Mouse (Mus musculus) heart, adult 8-10 months (tissue): Measurements from ENCODE around the gene Cpsf4l. TPM values are rescaled to one million over a fixed set of nuclear protein-coding genes. Genes with fewer than 3 reads are reported as not detected.

Experiments
- DNase-seq: peaks from one replicate; pipeline ENCODE4 v3.0.0; 2022; ENCODE audit warnings: low spot score
- total RNA-seq, 4 experiments: library from RNA; stranded (reverse); gene quantifications; 2 replicates each; pipeline ENCODE4 v1.2.4; 2022

Gene Cpsf4l
- total RNA-seq, 4 experiments from 2014 or later: not detected

DNA sequence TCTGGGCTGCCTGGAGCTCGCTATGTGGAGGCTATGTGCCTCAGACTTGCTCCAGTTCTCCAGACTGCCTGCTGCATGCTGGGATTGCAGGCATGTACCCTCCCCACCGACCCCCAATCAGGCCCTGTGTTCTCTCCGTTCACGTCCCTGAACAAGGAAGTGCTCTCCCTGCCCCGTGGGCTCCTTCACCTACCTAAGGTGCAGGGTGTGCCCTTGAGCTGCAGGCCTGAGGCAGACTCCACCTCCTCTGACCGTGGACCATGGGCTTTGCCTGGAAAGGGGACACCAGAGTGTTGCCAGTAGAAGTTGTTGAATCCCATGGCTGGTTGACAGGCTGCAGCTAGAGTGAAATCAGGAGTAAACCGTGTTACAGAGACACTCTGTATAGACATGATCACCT is 10.2 kb downstream of the Cpsf4l start:
- DNase-seq: no peak

- peak; percentile 34 for DNase-seq
Observed at GRCm38 (mm10) chr11:113698013-113698545, 11.7 kb downstream of the Cpsf4l start.

DNA sequence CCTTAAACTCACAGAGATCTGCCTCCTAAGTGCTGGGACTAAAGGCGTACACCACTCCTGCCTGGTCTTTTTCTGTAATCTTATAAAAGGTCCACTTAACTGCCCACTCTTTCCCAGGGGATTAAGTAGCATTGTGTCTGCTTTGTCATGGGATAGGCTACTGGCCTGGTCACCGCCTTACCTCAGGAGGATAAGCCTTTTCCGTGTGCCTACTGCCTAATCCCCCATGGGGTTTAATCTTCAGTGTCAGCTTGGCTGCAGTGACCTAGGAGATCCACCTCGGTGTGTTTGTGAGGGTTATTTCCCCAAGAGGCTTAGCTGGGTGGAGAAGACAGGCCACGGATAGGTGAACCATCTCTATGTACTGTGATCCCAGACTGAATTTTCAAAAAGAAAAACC is 12.2 kb downstream of the Cpsf4l start:
- no peak for DNase-seq

DNA sequence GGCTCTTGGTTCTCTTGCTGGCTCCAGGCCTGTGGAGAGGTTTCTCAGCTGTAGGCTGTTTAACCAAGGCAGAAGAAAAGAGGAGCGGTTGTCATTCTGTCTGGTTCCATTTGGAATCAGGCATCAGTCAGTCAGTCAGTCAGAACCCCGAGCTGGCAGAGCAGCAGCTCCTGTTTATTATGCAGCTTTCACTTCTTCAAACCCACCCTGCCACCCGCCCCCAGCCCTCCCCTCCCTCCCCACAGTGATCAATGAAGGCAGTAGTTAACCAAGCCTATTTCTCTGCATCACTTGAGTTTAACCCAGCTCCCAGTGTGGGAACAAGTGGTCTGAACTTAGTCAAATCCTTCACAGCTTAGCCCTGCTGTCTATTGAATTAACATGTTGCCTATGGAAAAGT is 18.0 kb downstream of the Cpsf4l start:
- no peak for DNase-seq

DNA sequence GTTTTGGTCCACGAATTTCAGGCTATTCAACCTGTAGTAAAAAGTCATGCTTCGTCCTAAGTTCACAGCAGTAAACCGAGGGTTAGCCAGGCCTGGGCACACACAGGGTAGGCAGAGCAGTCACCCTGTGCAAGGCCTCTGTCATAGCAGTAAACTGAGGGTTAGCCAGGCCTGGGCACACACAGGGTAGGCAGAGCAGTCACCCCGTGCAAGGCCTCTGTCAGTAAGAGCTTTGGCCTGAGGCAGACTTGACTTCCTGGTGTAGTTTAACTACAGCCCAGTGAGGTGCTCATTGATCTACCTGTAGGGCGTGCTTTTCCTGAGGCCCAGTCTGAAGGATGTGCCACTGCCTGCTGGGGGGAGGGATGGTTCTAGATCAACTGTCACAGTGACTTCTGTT is 18.5 kb downstream of the Cpsf4l start:
- no peak for DNase-seq

- DNase-seq: no peak
Observed at GRCm38 (mm10) chr11:113690506-113690905, 19.3 kb downstream of the Cpsf4l start.

- DNase-seq: no peak
Observed at GRCm38 (mm10) chr11:113687031-113687430, 22.8 kb downstream of the Cpsf4l start.

- no peak for DNase-seq
Observed at GRCm38 (mm10) chr11:113684707-113685426, 24.9 kb downstream of the Cpsf4l start.

GRCm38 (mm10) chr11:113683957-113684706 is 25.7 kb downstream of the Cpsf4l start, which contains the start of the genes Fam104a and D11Wsu47e:
Gene Fam104a, minus strand, starts transcription at chr11:113684155.
Gene D11Wsu47e, plus strand, starts transcription at chr11:113684412.
- peak; percentile 96 for DNase-seq

DNA sequence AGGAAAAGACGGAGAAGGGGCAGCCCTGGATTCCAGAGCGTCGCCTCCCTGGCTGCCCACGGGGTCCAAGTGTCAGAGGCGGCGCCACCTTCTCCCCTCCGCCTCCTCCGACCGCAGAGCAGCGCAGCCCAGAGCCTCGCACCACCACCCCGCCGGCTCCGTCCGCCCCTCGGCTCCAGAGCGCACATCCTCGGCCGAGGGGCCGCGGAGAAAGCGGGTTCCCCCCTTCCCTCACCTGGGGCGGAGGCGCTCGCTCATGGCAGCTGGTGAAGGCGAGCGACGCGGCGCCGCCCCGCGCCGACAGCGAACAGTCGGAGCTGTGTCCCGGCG is 26.2 kb downstream of the Cpsf4l start:
- no peak for DNase-seq

DNA sequence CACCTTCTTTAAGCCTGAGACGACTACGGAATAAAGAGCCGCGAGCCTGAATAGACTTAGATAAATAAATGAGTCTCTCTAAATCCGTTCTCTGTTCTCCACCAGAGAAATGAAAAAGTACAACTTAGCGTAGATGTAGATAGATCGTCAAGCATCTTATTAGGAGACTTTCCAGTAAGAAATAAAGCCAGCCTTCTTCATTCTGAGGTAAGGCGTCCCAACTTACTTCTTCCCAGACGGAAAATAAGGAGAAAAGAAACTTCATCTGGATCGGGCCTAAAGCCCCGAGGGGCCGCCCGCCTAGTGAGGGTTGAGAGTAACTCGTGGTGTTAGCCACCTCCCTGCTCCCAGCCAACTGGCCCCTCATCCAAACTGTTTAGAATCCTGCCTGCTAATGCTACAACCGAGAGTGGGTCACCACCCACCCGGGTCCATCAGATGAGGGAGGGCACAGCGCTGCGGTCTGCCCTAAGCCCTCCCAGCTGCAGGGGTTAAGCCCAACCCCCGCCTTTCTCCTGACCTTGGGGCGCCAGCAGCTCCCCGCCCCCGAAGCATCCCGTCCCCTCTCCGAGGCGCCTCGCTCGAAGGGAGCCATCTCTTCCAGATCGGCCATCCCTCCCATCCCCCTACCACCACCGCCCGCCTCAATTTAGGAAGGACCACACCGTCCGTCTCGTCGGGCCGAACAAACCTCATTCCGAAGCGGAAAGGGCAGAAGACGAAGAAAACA is 26.8 kb downstream of the Cpsf4l start:
- peak; percentile 13 for DNase-seq

- no peak for DNase-seq
Observed at GRCm38 (mm10) chr11:113681979-113682378, 27.8 kb downstream of the Cpsf4l start.

- no peak for DNase-seq
Observed at GRCm38 (mm10) chr11:113680954-113681353, 28.9 kb downstream of the Cpsf4l start.

- DNase-seq: no peak
Observed at GRCm38 (mm10) chr11:113678373-113678772, 31.4 kb downstream of the Cpsf4l start.

GRCm38 (mm10) chr11:113677378-113677777 is 32.4 kb downstream of the Cpsf4l start:
- no peak for DNase-seq

DNA sequence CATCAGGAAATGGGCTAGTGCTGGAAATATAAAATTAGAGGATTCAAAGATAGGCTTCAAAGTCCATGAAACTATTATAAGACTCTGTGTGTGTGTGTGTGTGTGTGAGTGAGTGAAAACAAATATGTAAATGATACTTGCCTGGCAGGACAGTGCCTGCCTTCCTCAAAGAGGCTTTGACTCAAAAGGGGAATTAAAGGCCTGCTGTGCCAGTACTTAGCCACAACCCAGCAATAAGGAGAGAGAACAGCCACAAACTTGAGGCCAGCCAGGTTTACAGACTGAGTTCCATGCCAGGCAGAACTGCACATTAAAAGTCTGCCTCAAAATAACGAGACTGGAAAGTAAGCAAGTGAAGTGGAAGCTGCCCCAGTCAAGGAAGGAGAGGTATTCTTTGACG is 33.0 kb downstream of the Cpsf4l start:
- DNase-seq: no peak

- DNase-seq: no peak
Observed at GRCm38 (mm10) chr11:113674595-113674994, 35.2 kb downstream of the Cpsf4l start.

GRCm38 (mm10) chr11:113673614-113674013 is 36.2 kb downstream of the Cpsf4l start:
- no peak for DNase-seq

DNA sequence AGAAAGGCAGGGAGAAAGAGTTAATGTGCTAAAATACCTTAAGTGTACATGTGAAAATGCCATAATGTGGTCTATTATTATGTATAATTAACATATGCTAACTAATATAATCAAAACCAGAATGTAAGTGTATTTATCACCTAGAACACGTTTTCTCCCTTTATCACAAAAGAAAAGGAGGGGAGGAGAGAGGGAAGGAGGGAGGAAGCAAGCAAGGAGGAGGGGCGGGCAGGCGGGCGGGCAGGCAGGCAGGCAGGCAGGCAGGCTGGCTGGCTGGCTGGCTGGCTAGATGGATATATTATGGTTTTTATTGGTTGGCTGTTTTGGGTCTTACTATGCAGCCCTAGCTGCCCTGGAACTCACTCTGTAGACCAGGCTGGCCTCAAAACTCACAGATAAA is 40.1 kb downstream of the Cpsf4l start:
- DNase-seq: no peak

GRCm38 (mm10) chr11:113668857-113669256 is 41.0 kb downstream of the Cpsf4l start:
- no peak for DNase-seq

DNA sequence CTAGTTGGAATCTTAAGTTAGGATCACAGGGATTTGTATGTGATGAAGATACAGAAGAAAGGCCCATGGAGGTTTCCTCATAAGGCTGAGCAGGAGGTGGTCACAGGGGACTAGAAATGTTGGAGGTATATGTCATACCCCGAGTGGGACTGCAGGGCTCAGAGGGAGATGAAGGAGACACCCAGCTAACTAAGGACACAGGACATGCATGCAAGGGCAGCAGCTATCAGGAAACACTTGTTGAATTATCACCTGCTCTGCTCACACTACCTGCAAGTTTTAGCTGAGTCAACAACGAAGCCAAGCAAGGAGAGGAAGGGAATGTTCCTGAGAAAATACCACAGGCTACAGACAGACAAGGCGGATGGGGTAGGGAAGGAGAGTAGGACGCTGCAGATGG is 42.1 kb downstream of the Cpsf4l start:
- DNase-seq: no peak

DNA sequence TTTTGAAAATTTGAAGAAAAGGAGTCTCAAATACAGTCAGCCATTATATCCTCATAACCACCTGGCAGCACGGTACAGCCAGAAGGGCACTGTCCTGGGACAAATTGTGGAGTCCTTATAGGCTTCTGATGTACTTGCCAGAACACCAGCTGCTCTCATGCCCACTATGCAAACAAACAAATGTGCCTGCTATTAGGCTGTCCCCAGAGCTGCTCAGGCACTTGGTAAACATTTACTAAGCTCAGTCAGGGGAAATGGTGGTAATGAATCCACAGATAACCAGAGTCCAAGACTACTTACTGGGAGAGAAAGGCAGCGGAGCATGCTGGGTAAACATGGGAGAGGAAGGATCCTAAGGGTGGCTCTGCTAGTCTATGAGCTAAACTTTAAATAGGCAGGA is 42.7 kb downstream of the Cpsf4l start:
- no peak for DNase-seq
